Mouse (Mus musculus) ES-E14 (cell line): ENCODE data around the gene Tfip11. TPM values are rescaled to one million over a fixed set of nuclear protein-coding genes. Genes with fewer than 3 reads are reported as not detected.

Experiments used
- DNase-seq: peaks from one replicate; pipeline ENCODE4 v3.0.0-alpha.2; 2013; ENCODE audit warnings: low read depth, low spot score
- H3K27ac ChIP-seq: 2 replicates; pipeline ENCODE4 v1.5.1; 2012; ENCODE audit warnings: low read depth, mild to moderate bottlenecking, low read length, moderate library complexity, mixed read lengths; ENCODE audit not compliant: poor library complexity, insufficient read depth, severe bottlenecking
- H3K36me3 ChIP-seq: 2 replicates; pipeline ENCODE4 v1.6.1; 2012; ENCODE audit warnings: mild to moderate bottlenecking, low read length, moderate library complexity, mixed read lengths; ENCODE audit not compliant: control insufficient read depth, poor library complexity, insufficient read depth, severe bottlenecking
- H3K4me1 ChIP-seq, 2 experiments: fragments of 150-350 bp in 1 of 2; sonication (generic) in 1 of 2; 2 replicates each; pipeline ENCODE4 v1.6.1; 2012; ENCODE audit warnings: low read length in 2 of 2, mild to moderate bottlenecking in 1 of 2, mixed read lengths in 1 of 2; ENCODE audit not compliant: control insufficient read depth in 2 of 2, insufficient read depth in 2 of 2, poor library complexity in 1 of 2
- H3K4me3 ChIP-seq, 2 experiments: fragments of 150-350 bp in 1 of 2; sonication (generic) in 1 of 2; 2 replicates each; pipeline ENCODE4 v1.5.1; 2012; ENCODE audit warnings: low read length in 2 of 2, low read depth in 1 of 2, mild to moderate bottlenecking in 1 of 2, mixed read lengths in 1 of 2; ENCODE audit not compliant: insufficient read depth in 1 of 2, poor library complexity in 1 of 2, severe bottlenecking in 1 of 2
- H3K9ac ChIP-seq: 2 replicates; pipeline ENCODE4 v1.6.1; 2012; ENCODE audit warnings: low read depth, mild to moderate bottlenecking, low read length, mixed read lengths; ENCODE audit not compliant: poor library complexity, insufficient read depth, severe bottlenecking
- H3K9me3 ChIP-seq: fragments of 150-350 bp; sonication (generic); 2 replicates; pipeline ENCODE4 v1.6.1; 2012; ENCODE audit warnings: low read depth, mild to moderate bottlenecking, low read length; ENCODE audit not compliant: control insufficient read depth, insufficient read depth
- CHD2 ChIP-seq: IDR thresholded peaks from 2 replicates; pipeline ENCODE4 v1.6.1; 2014; ENCODE audit warnings: mild to moderate bottlenecking, low read depth, low read length, inconsistent platforms
- HCFC1 ChIP-seq: IDR thresholded peaks from 2 replicates; pipeline ENCODE4 v1.6.1; 2012; ENCODE audit warnings: low read length, inconsistent platforms, borderline replicate concordance; ENCODE audit not compliant: insufficient read depth
- MAFK ChIP-seq: IDR thresholded peaks from 2 replicates; pipeline ENCODE4 v1.6.1; 2014; ENCODE audit warnings: mild to moderate bottlenecking, low read depth, low read length, inconsistent platforms; ENCODE audit not compliant: insufficient read depth
- ZC3H11A ChIP-seq: IDR thresholded peaks from 2 replicates; pipeline ENCODE4 v1.6.1; 2012; ENCODE audit warnings: low read depth, mild to moderate bottlenecking, inconsistent platforms, low read length, borderline replicate concordance
- ZNF384 ChIP-seq: IDR thresholded peaks from 2 replicates; pipeline ENCODE4 v1.6.1; 2012; ENCODE audit warnings: low read depth, low read length, inconsistent platforms
- in situ Hi-C, 2 experiments: fragments of 600-800 bp; cut with MboI; formaldehyde crosslinking; loops; one replicate each; pipeline ENCODE4 v1.15.1; 2025; ENCODE audit warnings: low sequenced_read_pairs in 2 of 2, inconsistent platforms in 1 of 2; ENCODE audit not compliant: unreplicated experiment in 2 of 2
- total RNA-seq: library from RNA; depleted of rRNA; stranded (reverse); fragments of 300-350 nt; gene quantifications from 2 replicates; pipeline ENCODE4 v1.2.3, GENCODE M21; 2012

Tfip11 gene
- total RNA-seq, 1 experiment = 38.9 TPM

- no peak for TF ChIP-seq HCFC1
- no peak for TF ChIP-seq CHD2
- no peak for TF ChIP-seq MAFK
- TF ChIP-seq ZC3H11A = no peak
- no peak for TF ChIP-seq ZNF384
- no peak overlapping the region for H3K27ac ChIP-seq
- in situ Hi-C loops = no loop called here
- DNase-seq = no peak
- peaks cover 3 to 45% of the 10 kb centered on the region in 2 experiments; a peak in 3 of 4 replicates for H3K4me1 ChIP-seq
- H3K4me3 ChIP-seq = no peak overlapping the region
- no peaks in the 10 kb centered on the region; the same call in 1 of the 2 replicates for H3K36me3 ChIP-seq
- H3K9me3 ChIP-seq = no peaks in the 10 kb centered on the region
- no peak overlapping the region for H3K9ac ChIP-seq
These were observed 36.9 kb upstream of the Tfip11 start for GRCm38 (mm10) chr5:112289236-112289635.

- Histone ChIP-seq H3K36me3 (no peaks in the 10 kb centered on the region; the same call in 1 of the 2 replicates), H3K27ac (no peak overlapping the region), H3K9me3 (no peaks in the 10 kb centered on the region), H3K4me3 (no peak overlapping the region), H3K9ac (no peak overlapping the region), H3K4me1 (peaks cover 3 to 46% of the 10 kb centered on the region in 2 experiments; a peak in 3 of 4 replicates)
- DNase-seq = no peak
- TF ChIP-seq HCFC1 (no peak), CHD2 (no peak), MAFK (no peak), ZNF384 (no peak), ZC3H11A (no peak)
- in situ Hi-C loops = no loop called here
These were observed 36.2 kb upstream of the Tfip11 start for GRCm38 (mm10) chr5:112289819-112290535.

GRCm38 (mm10) chr5:112290536-112290880, 35.6 kb upstream of the Tfip11 start:
- Histone ChIP-seq H3K9ac (no peak overlapping the region), H3K4me3 (no peak overlapping the region), H3K27ac (no peak overlapping the region), H3K9me3 (no peaks in the 10 kb centered on the region), H3K4me1 (peaks cover 5 to 48% of the 10 kb centered on the region in 2 experiments), H3K36me3 (no peaks in the 10 kb centered on the region; the same call in 1 of the 2 replicates)
- no peak for TF ChIP-seq ZC3H11A
- TF ChIP-seq CHD2 = no peak
- no peak for TF ChIP-seq MAFK
- TF ChIP-seq HCFC1 = no peak
- no peak for TF ChIP-seq ZNF384
- DNase-seq = no peak
- in situ Hi-C loops = no loop called here

- H3K9ac ChIP-seq = no peak overlapping the region
- H3K27ac ChIP-seq = no peak overlapping the region
- in situ Hi-C loops = no loop called here
- TF ChIP-seq ZC3H11A (no peak), MAFK (no peak), HCFC1 (no peak), ZNF384 (no peak), CHD2 (no peak)
- no peak for DNase-seq
- no peaks in the 10 kb centered on the region for H3K9me3 ChIP-seq
- H3K4me1 ChIP-seq = peaks cover 3 to 49% of the 10 kb centered on the region in 2 experiments
- H3K4me3 ChIP-seq = no peak overlapping the region
- no peaks in the 10 kb centered on the region for H3K36me3 ChIP-seq
These were observed 34.3 kb upstream of the Tfip11 start for GRCm38 (mm10) chr5:112291866-112292265.
